Mouse (Mus musculus) T-helper 2 cell (primary cell): ENCODE results near the gene Slc46a3.

ENCODE experiments used
- in situ Hi-C: fragments of 300-600 bp; cut with MboI, MseI; formaldehyde crosslinking; loops from one replicate; pipeline ENCODE4 v1.15.1; 2025; ENCODE audit warnings: high pct_unique_total_duplicates

Slc46a3 gene

GRCm38 (mm10) chr5:147847361-147847760, 47.3 kb downstream of the Slc46a3 start:
- in situ Hi-C loops = no loop called here

DNA sequence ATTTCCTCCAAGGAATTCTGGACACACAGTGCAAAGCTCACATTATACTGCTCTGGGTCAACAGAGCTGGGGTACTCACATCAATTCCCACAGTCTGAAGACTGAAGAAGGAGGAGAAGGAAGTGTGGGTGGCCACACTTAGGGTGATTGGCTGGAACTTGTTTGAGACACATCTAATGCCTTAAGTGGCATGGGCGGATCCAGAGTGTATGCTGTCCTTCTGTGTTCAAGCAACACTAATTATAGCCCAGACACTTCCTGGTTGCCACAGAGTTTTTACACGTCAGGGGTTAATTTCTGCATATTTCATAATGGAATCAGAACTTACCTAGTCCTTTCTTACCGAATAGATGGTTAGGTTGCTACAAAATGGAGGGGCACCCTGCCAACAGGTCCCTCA, 49.3 kb downstream of the Slc46a3 start:
- in situ Hi-C loops = no loop called here

- in situ Hi-C loops = no loop called here
These were observed 51.3 kb downstream of the Slc46a3 start for GRCm38 (mm10) chr5:147843340-147843739.

DNA sequence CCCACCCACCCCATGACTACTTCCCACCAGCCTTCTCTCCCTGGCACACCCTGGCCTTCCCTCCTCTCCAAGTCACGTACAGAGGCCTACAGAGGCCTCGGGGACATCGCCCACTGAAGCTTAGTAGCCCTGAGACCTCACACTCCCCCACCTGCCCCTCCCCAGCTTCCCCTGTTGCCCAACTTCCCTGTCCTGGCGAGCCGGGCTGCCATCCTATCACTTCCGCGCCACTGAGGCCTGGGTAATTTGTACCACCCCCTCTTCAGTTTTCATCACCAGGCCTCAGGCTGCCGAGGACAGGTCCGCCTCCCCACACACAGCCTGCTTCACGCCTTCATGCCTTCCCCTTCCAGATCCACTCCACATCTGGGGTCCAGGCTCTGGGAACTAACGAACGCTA, 55.2 kb downstream of the Slc46a3 start:
- in situ Hi-C loops = no loop called here

- in situ Hi-C loops = no loop called here
These were observed 59.6 kb downstream of the Slc46a3 start for GRCm38 (mm10) chr5:147834841-147835500.

DNA sequence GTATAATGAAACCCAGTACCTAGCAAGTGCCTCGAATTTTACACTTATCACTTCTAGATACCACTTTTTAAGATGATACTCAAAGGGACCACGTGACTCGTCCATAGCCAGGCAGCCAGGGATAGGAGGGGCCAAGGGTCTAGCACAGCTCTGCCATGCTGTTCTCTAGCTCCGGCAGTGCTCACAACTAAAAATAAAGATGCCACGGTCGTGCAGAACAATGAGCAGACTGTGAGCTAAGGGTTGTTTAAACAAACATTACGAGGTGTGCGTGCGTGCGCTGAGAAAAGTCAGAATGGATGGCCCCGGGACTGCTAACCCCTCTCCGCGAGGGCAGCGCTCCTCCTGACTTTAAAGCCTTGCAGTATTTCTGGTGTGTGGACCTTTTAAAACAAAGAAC, 61.8 kb downstream of the Slc46a3 start:
- in situ Hi-C loops = no loop called here

GRCm38 (mm10) chr5:147828846-147829245, 65.8 kb downstream of the Slc46a3 start:
- in situ Hi-C loops = no loop called here
